Mouse (Mus musculus): ENCODE results near the gene 1700030K09Rik.

DNA sequence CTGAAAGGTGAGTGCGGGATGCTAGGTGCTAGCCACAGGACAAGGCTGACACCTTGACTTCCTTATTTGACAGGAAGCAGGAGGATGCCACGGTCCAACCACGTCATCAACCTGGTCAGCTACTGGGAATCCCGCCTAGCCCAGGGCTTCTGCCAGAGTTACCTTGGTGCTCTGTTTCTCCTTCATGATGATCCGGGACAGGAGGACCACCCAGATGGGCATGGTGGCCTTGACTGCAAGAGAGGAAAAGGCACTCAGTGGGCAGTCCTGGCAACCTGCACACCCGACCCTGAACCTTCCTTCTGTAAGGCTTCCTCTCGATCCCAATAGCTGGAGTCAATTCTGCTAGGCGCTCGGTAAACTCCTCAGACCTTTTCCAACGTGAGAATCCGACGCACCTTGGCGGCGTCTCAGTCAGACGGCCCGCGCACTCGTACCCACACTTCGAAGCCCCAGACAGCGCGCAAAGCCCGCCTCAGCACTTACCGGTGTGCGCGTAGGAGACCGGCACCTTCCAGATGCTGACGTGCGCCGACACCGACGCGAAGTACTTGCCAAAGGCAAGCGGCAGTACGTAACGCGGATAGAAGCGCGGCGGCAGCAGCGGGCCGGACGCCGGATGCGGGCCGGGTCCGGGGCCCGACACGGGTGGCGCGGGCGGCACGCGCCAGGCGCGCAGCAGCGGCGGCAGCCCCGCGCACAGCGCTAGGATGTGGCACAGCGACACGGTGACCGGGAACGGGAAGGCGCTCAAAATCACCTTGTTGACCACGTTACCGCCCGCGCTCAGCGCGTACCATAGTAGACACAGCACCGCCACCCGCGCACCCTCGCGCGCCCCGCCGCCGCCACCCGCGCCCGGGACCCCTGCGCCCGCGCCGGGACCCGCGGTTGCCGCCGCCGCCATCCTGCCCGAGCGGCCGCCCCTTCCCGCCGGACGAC is 48.3 kb downstream of the 1700030K09Rik start, which contains the start of gene Slc35e1:
- TF ChIP-seq POLR2A (IDR thresholded peaks at IDR 0.05; ENCODE audit: extremely low read depth, insufficient read depth, low read length): 0 out of 2 replicates have a peak, but pooled peaks have one; percentile 17
- TF ChIP-seq CTCF (IDR thresholded peaks at IDR 0.05; ENCODE audit: extremely low read depth, insufficient read depth, low read length): no peak

Data from cortical plate, adult 2 months (tissue).